Mouse (Mus musculus) midbrain, embryonic 15.5 days (tissue): ENCODE measurements around the gene Creb3. TPM values are rescaled to one million over a fixed set of nuclear protein-coding genes. Genes with fewer than 3 reads are reported as not detected.
"Not testable (repeated sequence)": the region's sequence is repeated elsewhere in the genome, so short reads cannot be mapped to it uniquely, and the experiment has no call there.

Source experiments
- ATAC-seq: fragments of 200-750 bp; cut with Nextera tagmentation; replicated peaks from 2 replicates; pipeline ENCODE4 v1.8.0; 2017; ENCODE audit warnings: moderate TSS enrichment
- H3K27ac ChIP-seq: fragments of 300-500 bp; sonication (generic); 2 replicates; pipeline ENCODE4 v1.5.1; 2015; ENCODE audit warnings: mild to moderate bottlenecking, inconsistent platforms
- H3K27me3 ChIP-seq: fragments of 300-500 bp; sonication (generic); replicated peaks from 2 replicates; pipeline ENCODE4 v1.6.1; 2015; ENCODE audit warnings: inconsistent platforms
- H3K36me3 ChIP-seq: fragments of 300-500 bp; sonication (generic); replicated peaks from 2 replicates; pipeline ENCODE4 v1.6.1; 2015; ENCODE audit warnings: inconsistent platforms
- H3K4me1 ChIP-seq: fragments of 300-500 bp; sonication (generic); 2 replicates; pipeline ENCODE4 v1.6.1; 2015; ENCODE audit warnings: inconsistent platforms
- H3K4me2 ChIP-seq: fragments of 300-500 bp; sonication (generic); 2 replicates; pipeline ENCODE4 v1.6.1; 2015; ENCODE audit warnings: inconsistent platforms, mild to moderate bottlenecking, moderate library complexity
- H3K4me3 ChIP-seq: fragments of 300-500 bp; sonication (generic); 2 replicates; pipeline ENCODE4 v1.5.1; 2015; ENCODE audit warnings: mild to moderate bottlenecking, inconsistent platforms
- H3K9ac ChIP-seq: fragments of 300-500 bp; sonication (generic); 2 replicates; pipeline ENCODE4 v1.6.1; 2015; ENCODE audit warnings: mild to moderate bottlenecking, inconsistent platforms
- H3K9me3 ChIP-seq: fragments of 300-500 bp; sonication (generic); 2 replicates; pipeline ENCODE4 v1.6.1; 2016; ENCODE audit warnings: inconsistent platforms
- WGBS: fragments of 180-500 bp; shearing (Covaris S2); methylation state at CpG from one replicate; pipeline ENCODE4 v1.1.7; 2015; ENCODE audit warnings: mixed read lengths; 5-methylcytosine and 5-hydroxymethylcytosine counted together
- polyA plus RNA-seq: library from polyadenylated mRNA; unstranded; fragments of >200 nt; fragmentation: Nextera tagmentation; extraction: Ambion mirVana; gene quantifications from 2 replicates; pipeline ENCODE4 v1.2.1, GENCODE M21; 2015

Creb3 gene
- polyA plus RNA-seq, 1 experiment from 2014 or later, result 82.7 TPM

- WGBS, result 75% methylated on average over 3 of the region's 3 CpGs
- H3K4me1 ChIP-seq, result no peaks in the 10 kb centered on the region
- H3K4me3 ChIP-seq, result no peak overlapping the region
- no peak for ATAC-seq
- no peaks in the 10 kb centered on the region for H3K9me3 ChIP-seq
- no peaks in the 10 kb centered on the region for H3K36me3 ChIP-seq
- no peak overlapping the region for H3K9ac ChIP-seq
- no peak overlapping the region for H3K4me2 ChIP-seq
- no peaks in the 10 kb centered on the region for H3K27me3 ChIP-seq
- no peak overlapping the region for H3K27ac ChIP-seq
Measured at GRCm38 (mm10) chr4:43591961-43592360, 29.8 kb downstream of the Creb3 start.

- no peak overlapping the region for H3K4me3 ChIP-seq
- H3K36me3 ChIP-seq, result no peaks in the 10 kb centered on the region
- H3K9me3 ChIP-seq, result no peaks in the 10 kb centered on the region
- H3K4me1 ChIP-seq, result no peaks in the 10 kb centered on the region
- no peak overlapping the region for H3K9ac ChIP-seq
- no peak overlapping the region for H3K27ac ChIP-seq
- 56% methylated on average over 3 of the region's 3 CpGs for WGBS
- H3K27me3 ChIP-seq, result no peaks in the 10 kb centered on the region
- no peak overlapping the region for H3K4me2 ChIP-seq
- no peak for ATAC-seq
Measured at GRCm38 (mm10) chr4:43593453-43593852, 31.3 kb downstream of the Creb3 start.

- 92% methylated on average over 2 of the region's 2 CpGs for WGBS
- not testable (repeated sequence) for H3K4me1 ChIP-seq, H3K9ac ChIP-seq, H3K36me3 ChIP-seq, H3K27ac ChIP-seq, H3K4me3 ChIP-seq, H3K27me3 ChIP-seq, H3K4me2 ChIP-seq, ATAC-seq, H3K9me3 ChIP-seq
Measured at GRCm38 (mm10) chr4:43596597-43596996, 34.5 kb downstream of the Creb3 start.

- WGBS, result 86% methylated on average over 4 of the region's 4 CpGs
- no peaks in the 10 kb centered on the region for H3K27me3 ChIP-seq
- no peak overlapping the region for H3K4me2 ChIP-seq
- no peaks in the 10 kb centered on the region for H3K36me3 ChIP-seq
- no peaks in the 10 kb centered on the region for H3K9me3 ChIP-seq
- H3K27ac ChIP-seq, result no peak overlapping the region
- H3K4me3 ChIP-seq, result no peak overlapping the region
- H3K9ac ChIP-seq, result no peak overlapping the region
- no peaks in the 10 kb centered on the region for H3K4me1 ChIP-seq
- ATAC-seq, result no peak
Measured at GRCm38 (mm10) chr4:43598200-43598599, 36.1 kb downstream of the Creb3 start.

- Histone ChIP-seq H3K9me3 (no peaks in the 10 kb centered on the region), H3K4me1 (no peaks in the 10 kb centered on the region), H3K4me3 (no peak overlapping the region), H3K9ac (no peak overlapping the region), H3K4me2 (no peak overlapping the region), H3K27ac (no peak overlapping the region), H3K36me3 (no peaks in the 10 kb centered on the region), H3K27me3 (no peaks in the 10 kb centered on the region)
- 84% methylated on average over 7 of the region's 7 CpGs for WGBS
- ATAC-seq, result no peak
Measured at GRCm38 (mm10) chr4:43598650-43599380, 36.7 kb downstream of the Creb3 start.

GRCm38 (mm10) chr4:43600195-43600934, 38.2 kb downstream of the Creb3 start:
- WGBS, result 82% methylated on average over 9 of the region's 9 CpGs
- ATAC-seq, result no peak
- H3K4me1 ChIP-seq, result no peaks in the 10 kb centered on the region
- no peaks in the 10 kb centered on the region for H3K27me3 ChIP-seq
- no peaks in the 10 kb centered on the region for H3K36me3 ChIP-seq
- H3K4me2 ChIP-seq, result no peak overlapping the region
- no peak overlapping the region for H3K9ac ChIP-seq
- H3K9me3 ChIP-seq, result no peaks in the 10 kb centered on the region
- no peak overlapping the region for H3K4me3 ChIP-seq
- no peak overlapping the region for H3K27ac ChIP-seq

- Histone ChIP-seq H3K9me3 (no peaks in the 10 kb centered on the region), H3K27me3 (no peaks in the 10 kb centered on the region), H3K36me3 (no peaks in the 10 kb centered on the region), H3K9ac (no peak overlapping the region), H3K27ac (no peak overlapping the region), H3K4me1 (no peaks in the 10 kb centered on the region), H3K4me2 (no peak overlapping the region), H3K4me3 (no peak overlapping the region)
- no peak for ATAC-seq
- WGBS, result 66% methylated on average over 3 of the region's 3 CpGs
Measured at GRCm38 (mm10) chr4:43604099-43604498, 42.0 kb downstream of the Creb3 start.

- no peaks in the 10 kb centered on the region for H3K4me1 ChIP-seq
- no peak overlapping the region for H3K9ac ChIP-seq
- WGBS, result 80% methylated on average over 9 of the region's 9 CpGs
- H3K36me3 ChIP-seq, result no peaks in the 10 kb centered on the region
- H3K27ac ChIP-seq, result no peak overlapping the region
- H3K27me3 ChIP-seq, result no peaks in the 10 kb centered on the region
- ATAC-seq, result no peak
- no peak overlapping the region for H3K4me3 ChIP-seq
- no peaks in the 10 kb centered on the region for H3K9me3 ChIP-seq
- no peak overlapping the region for H3K4me2 ChIP-seq
Measured at GRCm38 (mm10) chr4:43604751-43605685, 42.9 kb downstream of the Creb3 start.

- Histone ChIP-seq H3K4me2 (no peak overlapping the region), H3K9ac (no peak overlapping the region), H3K4me3 (no peak overlapping the region), H3K27me3 (no peaks in the 10 kb centered on the region), H3K36me3 (no peaks in the 10 kb centered on the region), H3K27ac (no peak overlapping the region), H3K4me1 (no peaks in the 10 kb centered on the region), H3K9me3 (no peaks in the 10 kb centered on the region)
- ATAC-seq, result no peak
- WGBS, result 71% methylated on average over 10 of the region's 10 CpGs
Measured at GRCm38 (mm10) chr4:43612534-43612933, 50.4 kb downstream of the Creb3 start.

- H3K27me3 ChIP-seq, result no peaks in the 10 kb centered on the region
- no peak overlapping the region for H3K4me2 ChIP-seq
- H3K27ac ChIP-seq, result no peak overlapping the region
- no peaks in the 10 kb centered on the region for H3K36me3 ChIP-seq
- WGBS, result 63% methylated on average over 3 of the region's 3 CpGs
- no peaks in the 10 kb centered on the region for H3K4me1 ChIP-seq
- H3K9me3 ChIP-seq, result no peaks in the 10 kb centered on the region
- ATAC-seq, result no peak
- no peak overlapping the region for H3K9ac ChIP-seq
- H3K4me3 ChIP-seq, result no peak overlapping the region
Measured at GRCm38 (mm10) chr4:43613060-43613730, 51.1 kb downstream of the Creb3 start.
